27 mouse cellular contexts compared by ENCODE assay signal in the genomic region with DNA sequence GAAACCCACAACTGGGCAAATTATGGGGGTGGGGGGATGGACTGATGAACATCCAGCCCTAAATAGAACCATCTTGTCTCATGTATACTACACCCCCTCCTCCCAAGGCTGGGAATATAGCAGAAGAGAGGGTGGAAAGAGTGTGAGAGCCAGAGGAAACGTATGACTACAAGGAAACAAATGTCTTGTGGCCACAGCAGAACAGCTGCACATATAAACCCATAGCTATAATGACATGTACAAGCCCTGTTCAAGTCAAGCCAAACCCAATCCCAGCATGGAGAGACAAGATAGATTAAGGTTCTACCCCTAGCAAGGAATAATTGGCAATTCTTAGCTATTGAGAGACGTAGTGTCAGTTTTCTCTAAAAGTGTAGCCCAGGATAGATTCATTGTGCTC.
"Had no signal": no experiment of that assay in that cellular context is flagged by ENCODE, and none has a peak within 500 bp of the region (broad histone marks: within the 10 kb centered on the region; RNA-seq: fewer than 3 reads in every experiment).

No protein-coding gene starts in this region.

- H3K4me3 ChIP-seq: left cerebral cortex, adult 2 months; limb, embryonic 10.5 days; limb, embryonic 12.5 days; limb, embryonic 13.5 days; limb, embryonic 15.5 days; liver, embryonic 12.5 days; liver, embryonic 13.5 days; liver, embryonic 15.5 days; lung, embryonic 15.5 days; megakaryocyte, embryonic 14.5 days; midbrain, embryonic 10.5 days; midbrain, embryonic 12.5 days; midbrain, embryonic 13.5 days; midbrain, embryonic 15.5 days had no signal

- H3K4me2 ChIP-seq: limb, embryonic 12.5 days; limb, embryonic 13.5 days; limb, embryonic 15.5 days; liver, embryonic 11.5 days; liver, embryonic 12.5 days; liver, embryonic 13.5 days; liver, embryonic 15.5 days; lung, embryonic 14.5 days; lung, embryonic 15.5 days; midbrain, embryonic 11.5 days; midbrain, embryonic 12.5 days; midbrain, embryonic 13.5 days; midbrain, embryonic 15.5 days had no signal

- H3K36me3 ChIP-seq: limb, embryonic 10.5 days; limb, embryonic 12.5 days; limb, embryonic 13.5 days; limb, embryonic 15.5 days; liver, embryonic 12.5 days; liver, embryonic 13.5 days; liver, embryonic 15.5 days; lung, embryonic 15.5 days; midbrain, embryonic 10.5 days; midbrain, embryonic 12.5 days; midbrain, embryonic 13.5 days; midbrain, embryonic 15.5 days had no signal

- DNase-seq: left cerebral cortex, postnatal 4 days; liver; liver, embryonic 13.5 days; liver, postnatal 0 days; lung, adult 18-20 months; lung, adult 2 months; lung, embryonic 14.5 days; lung, postnatal 10 days; lung, postnatal 14 days; lung, postnatal 36 days; lung, postnatal 4 days; midbrain, embryonic 14.5 days had no signal

- H3K27me3 ChIP-seq: limb, embryonic 12.5 days; limb, embryonic 13.5 days; limb, embryonic 15.5 days; liver, embryonic 12.5 days; liver, embryonic 13.5 days; liver, embryonic 15.5 days; lung, embryonic 15.5 days; megakaryocyte, embryonic 14.5 days; midbrain, embryonic 12.5 days; midbrain, embryonic 13.5 days; midbrain, embryonic 15.5 days had no signal
